8 mouse cellular contexts compared by ENCODE assay signal in the genomic region with DNA sequence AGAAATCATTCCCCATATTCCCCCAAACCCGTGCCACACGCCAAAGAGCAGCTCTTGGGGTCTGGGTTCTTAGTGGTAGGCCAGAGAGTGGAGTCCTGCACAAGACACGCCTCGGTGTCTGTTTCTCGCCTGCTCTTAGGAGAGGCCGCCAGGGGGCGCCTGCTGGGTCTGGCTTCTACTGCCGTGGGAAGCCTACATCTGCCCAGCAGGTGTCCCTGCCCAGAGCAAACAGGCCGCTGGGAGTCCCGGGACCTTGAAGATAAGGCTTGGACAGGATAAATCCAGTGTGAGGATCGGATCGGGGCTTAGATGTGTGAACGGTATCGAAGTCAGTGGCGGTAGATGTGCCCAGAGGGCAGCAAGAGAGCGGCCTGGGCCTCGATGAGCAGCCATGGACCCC. TPM values are rescaled to one million over a fixed set of nuclear protein-coding genes. Genes with fewer than 3 reads are reported as not detected.
A peak's percentile ranks its signal among the peaks of the same experiment; 100 is the strongest.
DNase-seq lines count a peak whose midpoint lies in the region; ATAC-seq and TF ChIP-seq lines count a peak whose summit lies in the region.

A gene (plus strand): TSS at position 236 of the 400 bp plus-strand sequence.

- H3K4me3 ChIP-seq in hindbrain, postnatal 0 days (ENCODE audit: low read length), result no peak within 1 kb of the TSS

- peak; percentile 86 for TF ChIP-seq CTCF in hindbrain, postnatal 0 days (IDR thresholded peaks at IDR 0.05; ENCODE audit: low read depth)

- H3K27me3 ChIP-seq in hindbrain, postnatal 0 days (ENCODE audit: insufficient read depth, low read length), result peaks cover 69% of the 10 kb centered on the region

- H3K27ac ChIP-seq in hindbrain, postnatal 0 days, result no peak within 1 kb of the TSS; the same call in 1 of the 2 replicates

- no peaks in the 10 kb centered on the region for H3K9me3 ChIP-seq in hindbrain, postnatal 0 days (ENCODE audit: low read length)

- peak; percentile 50; the same call in 1 of the 2 replicates for ATAC-seq in hindbrain, postnatal 0 days

- 0 out of 2 replicates have a peak within 1 kb of the TSS, but pooled peaks have one; percentile 58 for H3K4me2 ChIP-seq in hindbrain, postnatal 0 days (ENCODE audit: low read depth, low read length)

- WGBS in hindbrain, postnatal 0 days, result 5% methylated on average over 17 of the region's 17 CpGs

- no peaks in the 10 kb centered on the region for H3K36me3 ChIP-seq in hindbrain, postnatal 0 days (ENCODE audit: insufficient read depth, low read length)

- peak; percentile 90 for DNase-seq in ZHBTc4 (ENCODE audit: low read depth, low spot score)
- peak; percentile 21 for DNase-seq in cerebellum, adult 9-10 months
- DNase-seq in frontal cortex, postnatal 36 days (ENCODE audit: low spot score in 2 of 2), result peak; percentile 46 to 59
- peak; percentile 84 for DNase-seq in hindbrain, postnatal 0 days (ENCODE audit: low spot score)
- peak; percentile 29 for DNase-seq in left cerebral cortex, adult 11 months (ENCODE audit: low spot score)
- DNase-seq in lung, postnatal 4 days, result peak; percentile 85 to 88
- peak; percentile 55 for DNase-seq in skeletal muscle tissue, adult 2 months (ENCODE audit: low read depth, low spot score)
- DNase-seq in urinary bladder, postnatal 4 days (ENCODE audit: low spot score in 2 of 2), result peak; percentile 63 to 86

- no peak within 1 kb of the TSS for H3K9ac ChIP-seq in hindbrain, postnatal 0 days (replicated peaks; ENCODE audit: low read length)

- H3K4me1 ChIP-seq in hindbrain, postnatal 0 days (ENCODE audit: insufficient read depth, low read length), result peaks cover 17% of the 10 kb centered on the region

RNA-seq across cellular contexts. Expression of the gene that starts here (rescaled TPM):
- total RNA-seq in hindbrain, postnatal 0 days (2014; rRNA removed), result 0.22 TPM in 1 of 2 replicates, not detected in the other
- polyA plus RNA-seq in hindbrain, postnatal 0 days (2015; fragmentation: Nextera tagmentation; extraction: Ambion mirVana), result 0.14 and 0.21 TPM in 2 replicates

Comparison
In these comparisons a context has a peak if more than half of its experiments do, and no peak if none do; other contexts are left out.
1. Peak in DNase-seq, ATAC-seq and H3K4me2 ChIP-seq in hindbrain, postnatal 0 days; RNA of the gene not detected or under 1 TPM.
2. DNase-seq: peak in every context shown above with its lines; median percentile 90 in ZHBTc4; 86 in lung, postnatal 4 days; 84 in hindbrain, postnatal 0 days; 74 in urinary bladder, postnatal 4 days; 55 in skeletal muscle tissue, adult 2 months; 52 in frontal cortex, postnatal 36 days; 29 in left cerebral cortex, adult 11 months; 21 in cerebellum, adult 9-10 months.